Mouse (Mus musculus): ENCODE data around the gene Nt5c3b.

GRCm38 (mm10) chr11:100375127-100375526, 66.5 kb downstream of the Nt5c3b start:
- TF ChIP-seq CTCF (IDR thresholded peaks at IDR 0.05; ENCODE audit: low read depth), result no peak
- no peak for TF ChIP-seq EP300 (IDR thresholded peaks at IDR 0.05; ENCODE audit: low read depth)
